Mouse (Mus musculus) spleen, postnatal 36 days (tissue): Measurements from ENCODE around the gene Tmem8.

Experiments
- DNase-seq, 2 experiments: peaks; one replicate each; pipeline ENCODE4 v3.0.0; 2022; ENCODE audit warnings: low spot score in 2 of 2, mixed read lengths in 1 of 2

Tmem8 gene

GRCm38 (mm10) chr17:26113181-26113948, at the start of gene Tmem8:
Gene Tmem8, plus strand, starts transcription at chr17:26113299.
- peak; percentile 76 to 80 for DNase-seq

DNA sequence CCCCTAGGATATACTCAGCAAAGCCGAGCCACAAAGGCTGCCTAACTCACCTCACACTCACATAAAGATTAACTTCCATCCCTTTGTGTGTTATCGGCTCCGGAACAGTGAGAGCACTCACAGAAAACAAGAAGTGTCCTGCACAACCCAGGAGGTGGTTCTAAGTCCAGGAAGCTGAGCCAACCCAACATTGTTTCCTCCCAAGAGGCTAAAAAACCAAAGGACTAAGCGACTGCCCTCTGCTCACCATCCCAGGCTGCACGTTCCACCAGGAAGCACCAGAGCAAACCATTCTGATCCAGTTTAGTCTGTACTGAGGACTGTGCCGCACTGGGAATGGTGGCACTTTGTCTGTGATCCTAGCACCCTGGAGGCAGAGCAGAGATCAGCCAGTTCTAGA, 48.2 kb upstream of the Tmem8 start:
- DNase-seq, result no peak

DNA sequence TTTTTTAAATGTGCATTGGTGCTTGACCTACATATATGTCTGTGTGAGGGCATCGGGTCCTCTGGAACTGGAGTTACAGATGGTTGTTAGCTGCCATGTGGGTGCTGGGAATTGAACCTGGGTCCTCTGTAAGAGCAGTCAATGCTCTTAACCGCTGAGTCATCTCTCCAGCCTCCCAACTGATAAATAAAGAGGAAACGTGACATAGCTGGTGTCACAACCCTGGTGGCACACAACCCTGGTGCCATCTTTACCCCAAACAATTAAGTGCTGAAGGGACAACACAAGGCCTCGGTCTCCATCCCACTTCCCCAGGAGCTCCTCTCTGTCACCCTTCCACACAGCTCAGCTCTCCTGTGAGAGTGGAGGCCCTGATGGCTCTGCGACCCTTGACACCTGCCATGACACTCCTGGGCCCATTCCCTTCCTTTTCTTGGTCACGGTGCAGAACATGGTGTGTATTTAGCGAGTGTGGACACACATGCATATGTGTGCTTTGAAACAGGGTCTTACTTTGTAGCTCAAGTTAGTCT, 46.5 kb upstream of the Tmem8 start:
- DNase-seq, result no peak

GRCm38 (mm10) chr17:26068024-26068830, 44.9 kb upstream of the Tmem8 start:
- DNase-seq, result no peak

- peak; percentile 70 to 71 for DNase-seq
Observed at GRCm38 (mm10) chr17:26068831-26069739, 44.0 kb upstream of the Tmem8 start, which contains the start of gene Rab11fip3. Gene Rab11fip3, minus strand, starts transcription at chr17:26069555.

DNA sequence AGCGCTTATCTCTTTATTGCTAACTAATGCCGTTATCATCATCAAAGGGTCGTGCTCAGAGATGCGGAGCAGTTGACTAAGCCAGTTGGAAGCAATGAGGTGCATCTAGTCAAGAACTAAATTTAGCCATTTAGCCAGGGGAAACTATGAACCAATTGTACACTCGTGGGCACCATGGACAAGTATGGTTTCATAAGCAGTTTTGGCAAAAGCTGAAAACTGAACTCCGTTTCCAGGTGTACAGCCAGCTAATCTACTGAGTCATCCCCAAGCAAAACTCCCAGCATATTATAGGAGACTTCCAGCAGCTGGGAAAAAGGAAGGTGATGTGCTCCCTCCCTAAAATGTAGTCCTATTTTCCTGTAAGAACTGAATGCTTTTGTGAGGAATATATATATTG, 43.0 kb upstream of the Tmem8 start:
- DNase-seq, result no peak

DNA sequence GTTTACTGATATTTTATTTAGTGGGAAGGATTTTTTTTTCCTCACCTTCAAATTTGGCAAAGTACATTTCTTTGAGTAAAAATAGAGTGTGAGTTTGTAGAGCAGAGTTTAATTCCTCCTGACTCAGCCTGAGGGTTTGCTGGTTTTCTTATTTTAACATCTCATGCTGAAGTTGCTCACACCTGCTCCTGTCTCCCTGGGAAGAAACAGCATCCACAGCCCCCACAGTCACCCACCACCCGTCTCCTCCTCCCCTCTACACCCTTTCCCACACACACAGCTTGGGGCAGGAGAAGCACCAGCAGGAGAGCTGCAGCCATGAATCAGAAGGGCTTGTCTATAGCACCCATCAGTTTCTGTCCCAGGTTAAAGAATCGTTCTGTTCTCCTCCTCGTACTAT, 37.9 kb upstream of the Tmem8 start:
- no peak for DNase-seq

GRCm38 (mm10) chr17:26078851-26079250, 34.2 kb upstream of the Tmem8 start:
- DNase-seq, result no peak

GRCm38 (mm10) chr17:26080867-26081266, 32.2 kb upstream of the Tmem8 start:
- DNase-seq, result no peak

GRCm38 (mm10) chr17:26087059-26087564, 26.0 kb upstream of the Tmem8 start:
- no peak for DNase-seq

GRCm38 (mm10) chr17:26089905-26090632, 23.0 kb upstream of the Tmem8 start, which contains the start of gene Decr2:
Gene Decr2, minus strand, starts transcription at chr17:26090337.
- DNase-seq, result peak; percentile 74 to 78

GRCm38 (mm10) chr17:26094531-26095110, 18.5 kb upstream of the Tmem8 start:
- DNase-seq, result no peak

- DNase-seq, result peak in 1 of 2 experiments; percentile 40
Observed at GRCm38 (mm10) chr17:26095121-26095740, 17.9 kb upstream of the Tmem8 start, which contains the start of gene Nme4. Gene Nme4, minus strand, starts transcription at chr17:26095602.

DNA sequence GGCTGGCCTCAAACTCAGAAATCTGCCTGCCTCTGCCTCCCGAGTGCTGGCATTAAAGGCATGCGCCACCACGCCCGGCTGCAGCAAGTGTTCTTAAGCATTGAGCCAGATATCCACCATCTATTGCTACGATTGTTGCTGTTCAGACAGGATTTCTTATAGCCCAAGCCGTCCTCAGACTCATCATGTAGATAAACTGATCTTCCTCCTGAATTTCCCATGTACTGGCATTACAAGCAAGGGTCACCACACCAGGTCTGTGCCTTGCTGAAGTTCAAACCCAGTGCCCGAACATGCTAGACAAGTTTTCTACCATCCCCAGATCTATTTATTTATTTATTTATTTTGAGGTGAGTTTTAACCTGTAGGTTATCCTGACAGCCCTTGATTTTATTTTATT, 14.6 kb upstream of the Tmem8 start:
- DNase-seq, result no peak

DNA sequence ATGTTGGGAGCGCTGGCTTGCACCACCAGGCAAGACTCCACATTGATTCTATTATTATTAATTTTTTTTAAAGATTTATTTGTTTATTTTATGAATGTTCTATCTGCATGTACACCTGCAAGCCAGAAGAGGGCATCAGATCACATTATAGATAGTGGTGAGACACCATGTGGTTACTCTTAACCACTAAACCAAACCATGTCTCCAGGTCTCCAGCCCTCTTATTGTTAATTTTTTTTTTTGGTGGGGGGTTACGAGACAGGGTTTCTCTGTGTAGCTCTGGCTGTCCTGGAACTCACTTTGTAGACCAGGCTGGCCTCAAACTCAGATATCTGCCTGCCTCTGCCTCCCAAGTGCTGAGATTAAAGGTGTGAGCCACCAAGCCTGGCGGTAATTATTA, 13.8 kb upstream of the Tmem8 start:
- DNase-seq, result peak in 1 of 2 experiments; percentile 44

DNA sequence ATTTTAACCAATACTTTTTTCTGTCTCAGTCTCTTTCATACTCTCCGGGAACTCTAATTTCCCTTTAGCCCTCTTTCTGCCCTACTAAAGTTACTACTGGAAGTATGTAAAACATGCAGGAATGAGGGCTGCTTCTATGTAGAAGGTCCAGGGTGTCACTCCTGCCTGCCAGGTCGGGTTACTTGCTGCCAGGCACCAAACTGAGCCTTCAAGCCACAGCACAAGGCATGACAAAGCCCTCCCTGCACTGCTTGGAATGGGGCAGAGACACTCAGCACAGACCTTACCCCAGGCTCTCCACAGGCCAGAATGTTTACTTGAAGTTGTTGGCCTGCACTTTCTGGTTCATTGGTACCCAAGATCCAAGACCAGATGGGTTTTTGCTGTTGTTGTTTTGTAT, 12.9 kb upstream of the Tmem8 start:
- DNase-seq, result no peak

DNA sequence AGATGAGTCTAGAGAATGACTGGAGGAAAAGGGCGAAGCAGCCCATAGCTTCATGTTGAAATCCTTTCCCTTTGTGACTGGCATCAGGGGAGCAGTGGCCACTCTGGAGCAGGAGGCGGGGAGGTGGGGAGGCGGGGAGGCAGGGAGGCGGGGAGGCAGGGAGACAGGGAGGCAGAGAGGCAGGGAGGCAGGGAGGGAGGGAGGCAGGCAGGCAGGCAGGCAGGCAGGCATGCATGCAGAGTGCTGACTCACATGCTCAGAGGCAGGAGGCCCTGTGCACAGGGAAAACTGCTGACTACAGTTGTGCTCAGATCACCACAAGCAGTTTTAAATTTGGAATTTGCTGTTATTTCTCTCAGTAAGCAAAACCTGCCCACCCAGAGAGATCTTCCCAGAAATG, 11.6 kb upstream of the Tmem8 start:
- no peak for DNase-seq

- no peak for DNase-seq
Observed at GRCm38 (mm10) chr17:26105619-26106018, 7.5 kb upstream of the Tmem8 start.

DNA sequence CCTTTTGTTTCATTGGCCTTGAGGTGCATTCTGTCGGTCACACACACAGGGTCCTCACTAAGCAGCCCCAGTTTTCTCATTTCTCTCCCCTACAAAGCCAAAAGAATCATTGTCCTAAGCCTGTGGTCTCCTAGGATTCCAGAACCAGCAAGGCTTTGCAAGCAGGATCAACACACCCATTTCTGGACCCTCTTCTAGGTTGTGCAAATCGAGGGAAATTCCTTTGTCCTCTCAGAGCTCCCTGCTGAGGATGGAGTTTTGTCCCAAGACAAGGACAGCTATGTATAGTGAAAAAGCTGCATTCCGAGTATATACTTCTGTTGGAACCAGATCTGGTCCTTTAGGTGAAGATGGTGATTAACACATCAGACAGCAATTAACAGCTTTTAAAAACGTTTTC, 2.9 kb upstream of the Tmem8 start:
- no peak for DNase-seq

- no peak for DNase-seq
Observed at GRCm38 (mm10) chr17:26111024-26111423, 2.1 kb upstream of the Tmem8 start.
